Mouse (Mus musculus): ENCODE results near the gene Shpk.

Shpk gene

GRCm38 (mm10) chr11:73199230-73199712 is at the start of gene Shpk:
Gene Shpk (plus strand): TSS chr11:73199460.
- in situ Hi-C loops (cut with MboI, MseI), result no loop called here

- in situ Hi-C loops (cut with MboI, MseI), result no loop called here
These were observed 44.2 kb upstream of the Shpk start for GRCm38 (mm10) chr11:73155071-73155470.

- in situ Hi-C loops (cut with MboI, MseI), result no loop called here
These were observed 39.1 kb upstream of the Shpk start, which contains the start of gene P2rx5 for GRCm38 (mm10) chr11:73159957-73160810. Gene P2rx5 (plus strand): TSS chr11:73160421.

DNA sequence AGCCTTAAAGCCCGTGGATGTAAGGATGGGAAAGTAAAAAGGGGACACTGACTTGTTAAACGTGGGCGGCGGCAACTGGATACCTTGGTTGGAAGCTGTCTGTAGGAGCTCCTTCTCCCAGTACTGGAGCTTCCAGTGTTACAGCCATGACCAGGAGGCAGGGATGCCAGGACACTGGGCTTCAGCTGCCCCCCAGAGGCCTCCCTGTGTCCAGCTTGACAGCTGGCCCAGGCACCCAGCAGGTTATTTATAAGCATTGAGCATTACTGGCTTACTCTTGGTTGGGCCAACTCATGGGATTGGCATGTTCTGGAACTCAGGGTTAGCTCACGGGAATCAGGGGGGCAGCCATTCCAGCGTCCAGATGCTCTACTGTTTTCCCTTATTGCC is 38.5 kb upstream of the Shpk start:
- in situ Hi-C loops (cut with MboI, MseI), result no loop called here

DNA sequence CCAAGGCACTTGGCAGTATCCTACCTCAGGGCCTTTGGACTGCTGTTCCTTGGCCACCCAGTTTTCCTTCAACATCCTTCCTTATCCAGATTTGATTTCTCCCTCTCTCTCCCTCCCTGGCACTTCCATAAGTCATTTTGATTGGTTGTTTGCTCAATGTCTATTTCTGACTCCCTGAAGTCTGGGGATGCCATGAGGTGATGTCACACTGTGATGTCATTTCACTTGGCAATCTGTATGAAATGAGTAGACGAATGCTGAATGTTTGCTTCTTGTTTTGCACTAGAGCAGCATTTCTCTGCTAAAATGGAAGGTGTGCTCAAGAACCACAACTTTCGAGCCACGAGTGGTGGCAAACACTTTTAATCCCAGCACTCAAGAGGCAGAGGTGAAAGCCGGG is 37.6 kb upstream of the Shpk start:
- in situ Hi-C loops (cut with MboI, MseI), result no loop called here

- in situ Hi-C loops (cut with MboI, MseI), result no loop called here
These were observed 37.0 kb upstream of the Shpk start for GRCm38 (mm10) chr11:73162284-73162683.

DNA sequence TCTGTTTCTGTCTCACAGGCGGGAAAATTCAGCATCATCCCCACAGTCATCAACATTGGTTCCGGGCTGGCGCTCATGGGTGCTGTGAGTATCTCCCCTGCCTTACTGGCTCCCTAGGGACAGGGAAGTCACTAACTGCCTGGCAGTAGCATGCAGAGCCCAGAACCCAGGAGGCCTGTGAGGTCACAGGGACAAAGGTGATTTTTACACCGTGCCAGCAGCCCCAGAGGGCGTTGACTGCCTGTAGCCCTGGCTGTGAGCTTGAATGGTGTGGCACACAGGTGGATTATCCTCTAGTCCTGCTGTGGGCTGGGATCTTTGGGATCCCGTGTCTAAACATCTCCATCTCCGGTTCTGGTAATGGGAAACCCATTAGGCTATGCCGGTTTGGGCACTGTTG is 31.2 kb upstream of the Shpk start:
- in situ Hi-C loops (cut with MboI, MseI), result no loop called here

DNA sequence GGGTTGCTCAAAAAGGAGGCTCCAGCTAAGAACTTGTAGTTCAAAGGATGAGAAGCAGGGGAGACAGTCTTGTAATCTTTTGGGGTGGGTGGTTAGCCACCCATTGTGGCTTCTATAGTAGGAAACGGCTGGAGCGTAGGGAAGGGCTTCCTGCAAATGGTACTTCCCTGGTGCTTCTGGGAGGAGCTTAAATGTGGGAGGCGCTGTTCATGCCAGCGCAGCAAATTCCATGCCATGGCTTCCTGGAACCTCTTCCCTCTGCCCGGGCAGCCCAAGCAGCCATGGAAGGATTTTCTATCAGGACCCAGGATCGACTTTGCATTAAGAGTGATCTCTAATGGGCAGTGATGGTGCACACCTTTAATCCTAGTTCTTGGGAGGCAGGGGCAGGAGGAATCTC is 30.7 kb upstream of the Shpk start:
- in situ Hi-C loops (cut with MboI, MseI), result no loop called here

GRCm38 (mm10) chr11:73169231-73169630 is 30.0 kb upstream of the Shpk start:
- in situ Hi-C loops (cut with MboI, MseI), result no loop called here

GRCm38 (mm10) chr11:73172186-73172585 is 27.1 kb upstream of the Shpk start:
- in situ Hi-C loops (cut with MboI, MseI), result no loop called here

- in situ Hi-C loops (cut with MboI, MseI), result loop anchor here (5.0 kb wide), 1 partner anchor 38 kb away; the partner anchor contains the start of gene Haspin
These were observed 23.6 kb upstream of the Shpk start for GRCm38 (mm10) chr11:73175612-73176011.

- in situ Hi-C loops (cut with MboI, MseI), result loop anchor here (5.0 kb wide), 1 partner anchor 39 kb away; the partner anchor contains the start of gene Haspin
These were observed 23.1 kb upstream of the Shpk start for GRCm38 (mm10) chr11:73176186-73176585.

DNA sequence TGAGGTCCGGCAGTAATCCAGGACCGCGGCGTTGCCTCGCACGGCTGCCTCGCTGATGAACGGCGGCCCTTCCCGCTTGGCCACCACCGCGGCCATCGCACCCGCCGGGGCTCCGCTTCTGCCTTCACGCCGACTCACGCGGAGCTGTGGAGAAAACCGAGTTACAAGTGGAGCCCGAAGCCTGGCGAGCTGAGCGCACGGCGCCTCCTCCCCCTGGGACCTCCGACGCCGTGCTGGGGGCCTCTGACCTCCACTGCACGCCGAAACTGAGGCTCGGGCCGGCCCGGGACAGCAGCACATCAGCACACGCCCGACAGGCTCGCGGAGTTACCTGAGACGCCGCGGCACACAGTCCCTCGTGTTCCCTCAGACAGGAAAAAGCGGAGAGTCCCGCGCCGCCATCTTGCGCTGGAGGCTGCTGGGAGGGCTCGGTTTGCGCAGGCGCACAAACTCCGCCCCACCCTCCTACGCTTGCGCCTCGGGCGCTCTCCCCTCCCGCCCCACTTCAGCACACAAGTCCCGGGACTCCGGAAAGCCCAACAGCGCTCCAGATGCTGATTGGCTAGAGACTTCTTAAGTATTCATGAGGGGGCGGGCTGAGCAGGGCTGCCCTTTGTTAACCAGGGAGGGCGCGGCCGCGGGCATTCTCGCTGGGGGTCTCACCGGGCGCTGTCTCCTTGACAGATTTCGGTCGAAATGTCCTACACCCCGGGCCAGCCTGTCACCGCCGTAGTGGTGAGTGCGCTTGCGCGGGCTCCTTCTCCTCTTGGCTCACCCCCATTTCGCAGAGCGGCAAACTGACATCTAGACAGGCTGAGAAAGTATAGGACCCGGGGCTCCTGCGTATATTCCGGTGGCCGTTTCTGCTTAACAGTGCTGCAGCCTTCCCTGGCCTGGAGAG is 22.4 kb upstream of the Shpk start, which contains the start of the genes Emc6 and Tax1bp3:
Gene Emc6, minus strand, starts transcription at position 430 of the 901 bp plus-strand sequence.
Gene Tax1bp3, plus strand, starts transcription at position 476 of the 901 bp plus-strand sequence.
- in situ Hi-C loops (cut with MboI, MseI), result loop anchor here (5.0 kb wide), 1 partner anchor 40 kb away; the partner anchor contains the start of gene Haspin

- in situ Hi-C loops (cut with MboI, MseI), result loop anchor here (5.0 kb wide), 1 partner anchor 40 kb away; the partner anchor contains the start of gene Haspin
These were observed 21.8 kb upstream of the Shpk start for GRCm38 (mm10) chr11:73177509-73177875.

DNA sequence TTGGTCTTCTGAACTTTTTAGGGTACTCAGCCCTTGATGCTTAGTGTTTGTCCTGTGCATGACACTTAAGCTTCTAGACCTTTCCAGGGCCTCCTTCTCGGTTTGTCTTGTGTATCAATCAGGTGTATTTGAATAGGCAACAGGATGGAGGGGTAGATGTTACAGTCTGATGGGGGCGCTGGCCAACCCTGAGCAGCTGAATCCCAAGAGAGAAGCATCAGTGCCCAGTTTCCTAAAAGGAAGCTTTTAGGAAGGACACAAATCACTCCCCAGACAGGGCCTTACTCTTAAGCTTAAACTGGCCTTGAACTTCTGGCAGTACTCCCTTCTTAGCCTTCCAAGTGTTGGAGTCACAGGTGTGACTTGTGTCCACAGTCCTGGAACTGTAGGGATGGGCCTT is 21.4 kb upstream of the Shpk start:
- in situ Hi-C loops (cut with MboI, MseI), result loop anchor here (5.0 kb wide), 1 partner anchor 41 kb away; the partner anchor contains the start of gene Haspin

GRCm38 (mm10) chr11:73185872-73186615 is 13.2 kb upstream of the Shpk start:
- in situ Hi-C loops (cut with MboI, MseI), result no loop called here

- in situ Hi-C loops (cut with MboI, MseI), result no loop called here
These were observed 12.0 kb upstream of the Shpk start for GRCm38 (mm10) chr11:73187231-73187630.

- in situ Hi-C loops (cut with MboI, MseI), result no loop called here
These were observed 6.2 kb upstream of the Shpk start for GRCm38 (mm10) chr11:73193047-73193446.

- in situ Hi-C loops (cut with MboI, MseI), result no loop called here
These were observed 4.8 kb upstream of the Shpk start for GRCm38 (mm10) chr11:73194444-73194843.

- in situ Hi-C loops (cut with MboI, MseI), result no loop called here
These were observed 1.1 kb upstream of the Shpk start for GRCm38 (mm10) chr11:73198190-73198589.

GRCm38 (mm10) chr11:73198603-73199229 is 544 bp upstream of the Shpk start, which contains the start of gene Ctns:
Gene Ctns (minus strand): TSS chr11:73199042.
- in situ Hi-C loops (cut with MboI, MseI), result no loop called here
